Mouse (Mus musculus): ENCODE measurements around the gene Dapk2.
A peak's percentile ranks its signal among the peaks of the same experiment; 100 is the strongest.

Gene Dapk2

DNA sequence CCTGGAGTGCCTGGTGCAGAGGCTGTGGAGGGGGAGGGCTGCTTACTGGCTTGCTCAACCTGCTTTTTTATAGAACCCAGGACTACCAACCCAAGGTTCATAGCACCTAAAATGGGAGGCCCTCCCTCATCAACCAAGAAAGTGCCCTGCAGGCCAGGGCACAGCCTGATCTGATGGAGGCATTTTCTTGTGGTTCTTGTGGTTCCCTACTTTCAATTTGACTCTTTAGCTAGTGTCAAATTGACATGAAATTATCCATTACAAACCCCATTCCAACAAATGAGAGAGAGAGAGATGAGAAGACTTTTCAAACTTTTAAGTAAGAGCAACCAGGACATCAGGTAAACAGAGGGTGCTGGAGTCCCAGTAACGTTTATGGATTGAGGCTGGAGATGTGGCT, 15.8 kb upstream of the Dapk2 start:
- no peak for DNase-seq (ENCODE audit: low read depth, low spot score)

DNA sequence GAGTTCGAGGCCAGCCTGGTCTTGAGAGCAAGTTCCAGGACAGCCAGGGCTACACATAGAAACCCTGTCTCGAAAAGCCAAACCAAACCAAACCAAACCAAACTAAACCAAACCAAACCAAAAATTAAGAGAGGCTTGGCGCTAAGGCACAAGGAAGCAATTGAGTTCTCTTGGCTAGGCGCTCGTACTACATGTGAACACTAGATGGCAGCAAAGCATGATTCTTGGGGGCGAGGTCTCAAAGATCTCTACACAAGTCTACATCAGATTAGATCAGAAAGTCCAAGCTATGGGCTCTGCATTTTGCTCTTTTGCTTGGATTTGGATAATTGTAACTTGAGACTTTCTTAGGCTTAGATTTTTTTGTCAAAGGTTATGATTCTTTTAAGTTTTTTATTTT, 13.8 kb upstream of the Dapk2 start:
- DNase-seq (ENCODE audit: low read depth, low spot score): peak; percentile 75

DNA sequence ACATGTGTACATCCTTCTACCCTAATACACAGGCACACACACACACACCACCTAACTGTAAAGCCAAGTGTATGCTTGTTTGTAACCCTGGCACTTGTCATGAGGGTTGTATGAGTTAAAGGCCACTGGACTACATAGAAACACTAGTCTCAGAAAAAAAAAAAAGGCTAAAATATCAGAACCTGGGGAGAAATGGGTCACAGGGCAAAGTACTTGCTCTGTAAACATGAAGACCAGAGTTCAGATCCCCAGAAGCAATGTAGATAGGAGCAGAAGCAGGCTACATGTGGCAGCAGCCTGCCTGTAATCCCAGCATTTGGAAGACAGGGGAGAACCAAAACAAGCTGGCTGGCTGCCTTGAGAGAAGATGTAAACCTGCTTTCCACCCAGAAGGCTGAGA, 11.9 kb upstream of the Dapk2 start:
- DNase-seq (ENCODE audit: low read depth, low spot score): no peak

DNA sequence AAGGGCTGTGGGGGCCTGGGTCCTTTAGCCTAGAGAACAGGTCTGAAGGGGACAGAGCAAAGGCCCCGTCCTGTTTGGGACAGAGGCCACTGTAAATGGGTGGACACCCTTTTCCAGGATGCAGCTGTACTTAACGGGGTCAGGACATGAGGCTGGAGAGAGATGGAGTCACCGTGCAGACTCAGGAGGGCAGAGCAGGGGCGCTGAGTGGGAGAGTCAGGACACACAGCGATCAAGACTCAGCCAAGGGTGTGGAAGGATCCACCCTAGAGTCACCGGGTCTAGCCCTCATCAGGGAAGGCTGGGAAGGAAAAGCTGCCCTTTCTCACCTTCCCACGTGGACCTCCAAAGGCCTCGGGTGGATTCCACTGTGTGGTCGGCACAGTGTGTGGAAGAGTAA, 6.0 kb upstream of the Dapk2 start:
- DNase-seq (ENCODE audit: low read depth, low spot score): no peak

DNA sequence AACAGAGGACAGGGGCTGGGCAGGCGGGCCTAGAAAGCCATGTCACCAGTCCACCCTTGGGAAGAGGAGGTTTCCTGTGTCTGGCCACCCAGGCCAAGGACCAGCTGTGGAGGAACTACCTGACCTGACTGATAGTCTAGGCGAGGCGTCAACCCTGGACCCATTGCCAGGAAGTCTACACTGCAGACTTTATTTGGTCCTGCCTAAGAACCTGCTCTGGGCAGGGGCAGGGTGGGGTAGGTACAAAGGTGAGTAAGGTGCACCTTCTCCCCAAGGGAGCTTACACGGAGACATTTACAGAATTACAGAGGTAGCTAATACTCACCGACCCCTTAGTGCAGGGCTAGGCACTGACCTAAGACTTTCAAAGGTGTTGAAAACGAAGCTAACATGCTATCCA, 4.4 kb upstream of the Dapk2 start:
- no peak for DNase-seq (ENCODE audit: low read depth, low spot score)

DNA sequence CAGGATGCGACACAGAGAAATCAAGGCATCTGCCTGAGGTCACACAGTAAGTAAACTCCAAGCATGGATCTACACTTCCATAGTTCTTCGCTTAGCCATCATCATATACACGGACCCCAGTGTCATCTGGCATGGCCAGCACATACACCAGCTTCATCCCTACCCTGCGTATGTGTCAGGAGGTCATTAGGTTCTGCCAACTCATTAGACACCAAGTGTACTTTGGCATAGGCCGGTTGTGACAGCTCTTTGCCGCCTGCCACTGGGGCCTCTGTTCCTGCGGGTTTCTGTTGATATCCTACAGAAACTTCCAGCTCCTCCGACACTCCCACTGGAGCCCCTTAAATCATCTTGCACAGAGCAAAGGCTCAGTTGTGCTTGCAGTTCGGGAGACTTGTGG, 4.0 kb upstream of the Dapk2 start:
- no peak for DNase-seq (ENCODE audit: low read depth, low spot score)

DNA sequence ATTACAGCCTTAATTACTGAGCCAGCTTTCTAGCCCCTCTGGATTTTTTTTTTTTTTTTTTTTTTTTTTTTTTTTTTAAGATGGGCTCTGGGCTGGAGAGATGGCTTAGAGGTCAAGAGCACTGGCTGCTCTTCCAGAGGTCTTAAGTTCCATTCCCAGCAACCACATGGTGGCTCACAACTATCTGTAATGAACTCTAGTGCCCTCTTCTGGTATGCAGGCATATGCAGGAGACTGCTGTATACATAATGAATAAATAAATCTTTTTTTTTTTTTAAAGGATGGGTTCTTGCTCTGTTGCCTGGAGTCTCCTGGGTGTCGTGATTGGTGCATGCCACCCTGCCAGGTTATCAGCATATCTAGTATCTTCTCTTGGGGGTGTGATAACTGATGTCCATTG, 2.5 kb upstream of the Dapk2 start:
- DNase-seq (ENCODE audit: low read depth, low spot score): no peak

DNA sequence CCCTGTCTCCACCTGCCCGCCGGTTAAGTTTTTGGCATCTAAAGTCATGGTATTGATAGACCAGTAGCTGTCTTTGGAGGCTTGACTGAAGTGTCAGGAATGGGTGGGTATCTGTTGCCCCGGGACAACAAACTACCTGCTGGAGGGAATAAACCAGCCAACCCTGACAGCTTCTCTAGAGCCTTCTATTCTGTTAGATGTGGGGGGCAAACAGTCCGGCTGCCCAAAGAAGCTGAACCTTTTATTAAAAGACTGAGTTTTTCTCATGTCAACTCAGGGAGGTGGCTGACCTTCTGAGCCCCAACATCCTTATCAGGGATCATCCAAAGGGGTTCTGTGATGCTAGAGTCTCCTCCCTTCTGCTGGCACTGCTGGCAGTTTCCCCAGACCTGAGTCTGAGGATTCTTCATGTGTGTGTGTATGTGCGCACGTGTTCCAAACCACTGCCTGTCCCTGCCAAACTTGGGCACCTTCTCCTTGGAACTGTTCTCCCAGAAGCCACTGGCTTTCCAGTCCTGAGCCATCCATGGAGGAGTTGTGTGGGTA, 935 bp downstream of the Dapk2 start:
- DNase-seq (ENCODE audit: low read depth, low spot score): no peak

DNA sequence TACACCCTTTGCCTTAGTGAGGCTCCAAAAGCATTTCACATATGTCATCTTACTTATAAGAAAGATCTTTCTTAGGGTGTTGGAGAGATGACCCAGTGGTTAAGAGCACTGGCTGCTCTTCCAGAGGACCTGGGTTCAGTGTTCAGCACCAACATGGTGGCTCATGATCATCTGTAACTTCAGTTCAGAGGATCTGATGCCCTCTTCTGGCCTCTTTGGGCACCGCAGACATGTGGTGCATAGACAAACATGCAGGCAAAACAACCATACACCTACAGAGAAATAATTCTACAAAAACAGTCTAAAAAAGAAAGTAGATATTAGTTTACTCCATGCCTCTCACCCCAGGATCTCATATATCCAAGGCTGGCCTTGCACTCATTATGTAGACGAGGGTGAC, 2.1 kb downstream of the Dapk2 start:
- no peak for DNase-seq (ENCODE audit: low read depth, low spot score)

DNA sequence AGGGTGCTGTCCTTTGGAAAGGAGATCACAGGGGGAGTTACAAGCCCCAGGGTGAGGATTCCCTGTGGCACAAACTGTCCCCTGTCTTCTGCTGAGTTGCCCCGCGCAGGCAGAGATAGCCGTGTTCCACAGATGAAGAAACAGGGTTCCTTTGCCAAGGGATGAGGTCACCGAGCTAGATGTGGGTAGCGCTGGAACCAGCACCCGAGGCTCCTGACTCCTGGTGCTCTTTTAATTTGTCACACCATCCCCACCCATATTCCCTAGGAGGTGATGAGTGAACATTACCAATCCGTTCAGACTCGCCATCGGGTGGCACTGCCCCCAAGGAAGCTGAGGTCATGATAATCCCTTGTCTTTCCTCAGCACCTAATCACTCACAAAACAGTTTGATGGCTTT, 5.0 kb downstream of the Dapk2 start:
- no peak for DNase-seq (ENCODE audit: low read depth, low spot score)

DNA sequence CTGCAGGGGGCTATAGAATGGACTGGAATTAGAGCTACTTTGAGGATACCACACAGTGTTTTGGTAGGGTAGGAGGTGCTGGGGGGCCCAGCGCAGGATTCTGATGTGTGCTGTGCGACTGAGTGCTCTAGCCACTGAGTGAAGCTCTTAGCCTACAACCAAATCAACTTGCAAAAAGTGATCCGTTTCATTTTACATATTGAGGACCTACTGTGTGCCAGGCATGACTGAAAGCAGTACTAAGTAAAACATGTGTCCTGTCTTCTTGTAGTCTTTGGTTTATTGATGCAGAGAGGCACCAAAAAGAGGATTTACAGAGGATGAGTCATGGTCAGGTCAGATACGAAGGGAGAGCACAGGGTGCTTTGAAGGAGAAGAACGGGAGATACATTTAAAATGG, 9.2 kb downstream of the Dapk2 start:
- DNase-seq (ENCODE audit: low read depth, low spot score): no peak

DNA sequence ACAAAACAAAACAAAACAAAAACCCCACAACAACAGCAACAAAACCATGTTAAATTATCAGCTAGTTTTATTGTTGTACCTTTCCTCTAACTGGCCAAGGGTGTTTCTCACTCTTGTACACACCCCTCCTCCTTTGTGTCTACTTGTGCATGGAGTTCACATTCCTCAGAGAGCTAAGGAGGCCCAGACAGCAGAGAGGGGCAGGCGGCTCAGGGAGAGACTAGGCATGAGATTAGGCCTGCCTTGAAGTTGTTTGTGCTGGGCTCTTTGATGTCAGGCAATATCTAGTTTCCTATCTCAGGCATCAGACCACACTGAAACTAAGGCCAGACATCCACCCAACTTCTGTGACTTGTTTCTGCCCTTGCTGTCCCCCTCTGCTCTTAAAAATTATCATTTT, 10.2 kb downstream of the Dapk2 start:
- no peak for DNase-seq (ENCODE audit: low read depth, low spot score)

DNA sequence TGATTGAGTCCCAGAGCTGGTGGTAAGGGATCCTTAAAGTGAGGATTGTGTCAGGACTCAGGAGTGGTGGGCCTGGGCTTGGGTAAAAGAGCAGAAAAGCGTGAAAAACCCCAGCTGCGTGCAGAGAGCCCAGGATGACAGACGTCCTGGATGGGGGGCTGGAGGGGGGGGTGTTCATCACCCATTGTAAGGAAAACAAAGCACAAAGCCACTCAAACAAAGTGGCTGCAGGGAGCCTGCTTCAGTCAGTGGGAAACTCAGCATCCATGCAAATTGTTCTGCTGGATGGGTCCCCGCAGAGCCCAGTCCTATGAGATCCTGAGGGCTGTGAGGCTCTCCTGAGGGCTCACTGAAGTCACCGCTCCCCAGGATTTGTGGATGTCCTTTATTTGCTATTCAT, 12.5 kb downstream of the Dapk2 start:
- no peak for DNase-seq (ENCODE audit: low read depth, low spot score)

DNA sequence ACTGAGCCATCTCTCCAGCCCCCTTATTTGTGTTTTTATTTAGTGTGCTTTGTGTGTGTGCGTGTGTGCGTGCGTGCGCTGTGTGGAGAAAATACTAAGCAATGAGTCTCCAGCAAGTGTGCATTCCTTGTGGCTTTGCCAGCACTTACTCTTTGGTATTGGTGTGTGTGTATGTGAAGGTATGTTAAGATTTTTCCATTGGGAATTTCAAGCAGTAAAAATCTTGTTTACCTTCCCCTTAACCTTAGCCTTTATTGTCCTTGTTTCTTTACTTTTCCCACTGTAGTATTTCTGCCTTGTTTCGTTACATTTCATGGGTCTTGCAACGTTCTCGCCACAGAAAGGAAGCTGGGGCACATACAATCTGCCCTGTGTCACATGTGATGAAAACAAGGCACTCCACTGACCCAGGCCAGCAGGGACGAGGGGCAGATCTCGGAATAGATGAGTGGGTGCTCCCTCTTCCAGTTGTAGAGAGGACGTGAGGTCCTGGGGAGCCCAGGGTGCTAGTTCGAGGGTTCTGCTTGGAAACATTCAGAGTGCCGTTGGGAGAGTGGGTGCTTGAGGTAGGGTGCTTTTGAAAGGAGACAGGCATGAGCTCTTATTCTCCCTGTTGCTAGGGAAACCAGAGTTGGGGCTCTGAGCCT, 13.4 kb downstream of the Dapk2 start:
- DNase-seq (ENCODE audit: low read depth, low spot score): no peak

DNA sequence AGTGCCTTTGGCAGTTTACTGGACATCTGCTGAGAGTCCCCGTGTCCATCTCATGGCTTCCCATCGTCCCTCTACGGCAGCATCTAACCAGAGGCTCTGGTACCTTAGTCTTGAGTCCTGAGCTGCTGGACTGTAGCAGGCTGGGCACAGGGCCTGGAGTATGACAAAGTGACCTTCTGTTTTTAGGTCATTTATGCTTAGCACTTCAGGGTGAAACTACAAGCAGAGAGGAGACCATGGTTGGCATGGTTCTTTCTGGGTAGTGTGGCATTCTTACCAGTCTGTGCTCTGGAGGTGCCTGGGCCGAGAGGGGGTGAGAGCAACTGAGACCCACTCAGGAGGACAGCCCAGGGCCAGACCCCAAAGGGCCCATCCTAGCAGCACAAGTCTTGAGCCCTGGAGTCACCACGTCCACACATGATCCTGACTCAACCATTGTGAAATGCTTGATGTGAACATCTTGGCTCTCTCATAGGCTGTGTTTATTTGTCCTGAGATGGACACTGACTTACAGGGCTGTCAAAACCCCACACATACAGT, 15.4 kb downstream of the Dapk2 start:
- no peak for DNase-seq (ENCODE audit: low read depth, low spot score)

DNA sequence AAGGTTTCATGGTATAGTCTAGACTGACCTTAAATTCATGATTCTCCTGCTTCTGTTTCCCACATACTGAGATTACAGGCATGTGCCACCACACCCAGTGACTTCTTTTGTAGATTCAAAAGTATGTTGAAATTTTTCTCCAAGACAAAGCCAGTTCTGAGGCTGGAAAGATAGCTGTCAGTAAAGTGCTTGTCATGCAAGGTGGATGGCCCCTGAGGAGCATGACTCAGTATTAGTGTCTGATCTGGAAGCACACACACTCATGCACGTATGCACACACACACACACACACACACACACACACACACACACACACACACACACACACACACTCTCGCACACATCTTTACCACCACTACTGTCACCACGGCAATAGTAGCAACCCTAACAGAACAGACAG, 17.0 kb downstream of the Dapk2 start:
- DNase-seq (ENCODE audit: low read depth, low spot score): no peak

DNA sequence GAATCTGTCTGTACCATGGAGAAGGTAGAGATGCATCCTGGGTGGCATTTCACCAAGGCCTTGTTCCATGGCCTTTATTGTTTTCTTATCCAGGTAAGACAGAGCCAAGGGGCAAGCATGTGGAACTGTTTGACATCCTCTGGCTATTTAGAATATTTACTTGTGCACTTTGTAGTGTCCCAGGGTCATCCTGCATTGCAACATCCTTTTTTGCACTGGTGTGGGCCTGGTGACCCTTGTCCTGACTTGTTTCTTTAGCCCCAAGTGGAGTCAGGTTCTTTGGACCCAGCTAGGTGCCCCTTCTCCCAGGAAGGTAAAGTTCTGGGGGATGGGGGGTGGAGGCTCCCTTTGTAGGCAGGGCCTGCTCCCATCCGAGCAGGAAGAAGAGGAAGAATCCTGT, 20.0 kb downstream of the Dapk2 start:
- DNase-seq (ENCODE audit: low read depth, low spot score): no peak

DNA sequence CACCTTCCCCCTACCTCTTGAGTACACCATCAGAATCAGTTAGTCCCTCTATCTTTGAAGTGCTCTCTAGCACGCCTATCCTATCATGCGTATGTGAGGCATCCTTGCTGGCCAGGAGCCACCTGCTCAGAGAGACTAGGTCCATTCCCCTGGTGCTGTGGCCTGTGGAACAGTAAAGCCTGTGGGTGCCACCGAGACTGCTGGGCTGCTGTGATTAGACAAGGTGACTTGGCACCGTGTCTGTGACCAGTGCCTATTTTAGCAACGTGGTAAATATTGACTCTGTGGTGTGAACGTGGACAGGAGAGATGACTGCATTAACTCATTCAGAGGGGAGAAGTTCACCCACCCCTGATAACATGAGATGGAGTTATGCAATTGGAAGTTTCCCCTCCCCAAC, 21.8 kb downstream of the Dapk2 start:
- no peak for DNase-seq (ENCODE audit: low read depth, low spot score)

DNA sequence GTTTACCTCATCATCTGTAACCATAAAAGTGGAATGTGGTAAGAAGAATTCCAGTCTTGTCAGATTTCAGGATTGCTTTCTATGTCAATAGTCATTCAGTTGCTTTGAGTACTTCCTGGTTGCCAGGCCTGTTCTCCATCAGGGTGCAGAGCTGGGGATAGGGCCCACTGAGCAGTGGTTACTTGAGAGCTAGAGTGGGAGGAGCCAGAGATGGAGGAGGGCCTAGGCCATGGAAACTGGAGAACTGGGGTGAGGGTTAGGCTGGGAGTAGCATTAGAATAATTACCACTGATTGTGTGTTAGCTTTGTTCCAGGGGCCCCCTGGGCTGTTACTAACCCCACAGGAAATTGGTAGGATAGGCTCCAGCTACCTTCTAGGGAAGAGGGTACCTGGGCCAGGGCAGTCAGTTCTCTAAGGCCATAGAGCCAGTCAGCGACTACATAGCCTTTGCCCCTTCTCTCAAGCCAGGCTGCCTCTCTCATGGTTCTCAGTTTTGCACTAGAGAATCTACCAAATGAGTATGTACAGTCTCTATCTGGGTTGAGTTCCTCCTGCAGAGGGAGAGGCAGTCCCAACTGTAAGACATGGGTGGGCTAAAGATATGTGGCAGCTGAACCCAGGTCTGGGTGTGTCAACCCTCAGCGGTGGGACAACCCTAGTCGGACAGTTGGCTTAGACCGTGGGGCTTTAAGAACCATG, 23.3 kb downstream of the Dapk2 start:
- DNase-seq (ENCODE audit: low read depth, low spot score): no peak

DNA sequence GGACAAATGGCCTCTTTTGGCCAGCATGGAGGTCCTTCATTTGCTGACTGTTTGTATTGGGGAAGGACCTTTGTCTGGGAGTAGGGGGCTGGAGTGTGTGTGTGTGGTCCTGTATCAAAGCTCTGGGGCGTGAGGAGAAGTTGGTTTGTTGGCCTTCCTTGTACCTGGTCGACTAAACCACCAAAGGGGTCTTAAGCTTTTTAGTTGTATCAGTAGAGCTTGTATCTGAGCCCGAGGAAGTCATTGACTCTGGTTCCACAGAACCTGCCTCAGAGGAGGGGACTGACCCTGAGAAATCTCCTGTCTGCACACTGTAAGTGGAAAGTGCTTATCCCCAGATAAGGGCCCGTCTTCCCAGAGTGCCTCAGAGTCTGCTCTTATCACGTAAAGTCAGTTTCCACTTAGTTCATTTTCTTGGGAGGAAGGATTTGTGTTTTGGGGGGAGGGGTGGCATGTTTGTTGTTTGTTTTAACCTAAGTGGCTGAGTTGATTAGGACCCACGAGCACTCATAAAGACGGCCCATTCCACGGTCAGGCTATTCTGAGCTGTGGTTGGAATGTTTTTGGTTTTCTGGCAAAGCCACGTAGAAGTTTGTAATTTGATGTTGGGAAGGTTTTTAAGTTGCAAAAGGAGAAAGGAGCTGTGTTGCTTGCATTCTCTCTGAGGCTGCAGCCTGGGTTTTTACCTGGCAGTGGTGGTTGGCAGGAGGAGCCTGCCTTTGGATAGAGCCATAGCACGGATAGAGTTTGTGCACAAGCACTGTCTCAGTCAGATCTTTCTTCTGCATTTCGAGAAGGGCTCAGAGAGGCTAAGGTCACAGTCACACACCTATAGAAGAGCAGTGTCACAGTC, 24.0 kb downstream of the Dapk2 start:
- DNase-seq (ENCODE audit: low read depth, low spot score): no peak

DNA sequence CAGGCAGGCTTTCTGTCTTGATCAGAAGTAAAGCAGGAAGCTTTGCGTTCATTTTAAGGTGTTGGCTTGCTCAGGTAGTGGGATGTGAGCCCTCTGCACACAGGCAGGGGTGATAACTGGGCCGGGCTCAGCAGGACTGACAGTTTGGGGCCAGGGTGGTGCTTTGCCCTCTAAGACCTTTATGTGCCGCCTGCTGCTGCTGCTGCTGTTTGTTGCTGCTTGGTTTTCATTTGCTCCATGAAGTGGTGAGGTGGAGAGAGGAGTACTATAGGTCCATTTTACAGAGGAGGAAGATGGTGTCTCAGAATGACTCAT, 24.6 kb downstream of the Dapk2 start:
- DNase-seq (ENCODE audit: low read depth, low spot score): no peak

DNA sequence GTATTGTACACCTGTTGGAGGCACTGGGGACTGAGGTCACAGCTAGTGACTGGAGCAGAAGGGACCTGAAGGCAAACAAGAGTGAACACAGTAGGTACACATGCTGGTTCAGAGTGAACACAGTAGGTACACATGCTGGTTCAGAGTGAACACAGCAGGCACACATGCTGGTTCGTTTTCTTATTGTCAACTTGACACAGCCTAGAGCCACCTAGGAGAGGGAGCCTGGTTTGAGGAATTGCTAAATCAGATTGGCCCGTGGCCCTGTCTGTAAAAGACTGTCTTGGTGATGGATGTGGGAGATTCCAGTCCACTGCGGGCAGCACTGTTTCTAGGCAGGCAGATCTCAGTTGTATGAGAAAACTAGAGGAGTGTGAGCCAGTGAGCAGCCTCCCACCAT, 25.0 kb downstream of the Dapk2 start:
- no peak for DNase-seq (ENCODE audit: low read depth, low spot score)

DNA sequence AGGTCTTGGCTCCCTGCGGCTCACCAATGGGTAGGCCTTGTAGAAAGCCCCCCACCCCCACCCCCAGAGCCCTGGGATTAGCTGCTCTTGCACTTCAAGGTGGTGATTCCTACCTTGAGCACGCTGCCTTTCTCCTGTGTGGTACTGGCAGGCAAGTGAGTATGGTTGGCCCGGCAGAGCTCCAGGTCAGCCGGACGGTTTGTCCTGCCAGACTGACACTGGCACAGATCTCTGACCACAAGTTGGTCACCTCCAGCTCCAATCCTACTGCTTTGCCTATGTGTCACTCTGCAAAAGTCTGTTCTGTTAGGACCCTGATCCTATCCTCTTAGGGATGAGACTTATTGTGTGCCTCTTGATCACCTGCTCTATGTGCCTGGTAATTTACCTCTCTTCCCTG, 26.5 kb downstream of the Dapk2 start:
- DNase-seq (ENCODE audit: low read depth, low spot score): no peak

All from forelimb bud, embryonic 11.5 days (tissue).